In the genomic region with DNA sequence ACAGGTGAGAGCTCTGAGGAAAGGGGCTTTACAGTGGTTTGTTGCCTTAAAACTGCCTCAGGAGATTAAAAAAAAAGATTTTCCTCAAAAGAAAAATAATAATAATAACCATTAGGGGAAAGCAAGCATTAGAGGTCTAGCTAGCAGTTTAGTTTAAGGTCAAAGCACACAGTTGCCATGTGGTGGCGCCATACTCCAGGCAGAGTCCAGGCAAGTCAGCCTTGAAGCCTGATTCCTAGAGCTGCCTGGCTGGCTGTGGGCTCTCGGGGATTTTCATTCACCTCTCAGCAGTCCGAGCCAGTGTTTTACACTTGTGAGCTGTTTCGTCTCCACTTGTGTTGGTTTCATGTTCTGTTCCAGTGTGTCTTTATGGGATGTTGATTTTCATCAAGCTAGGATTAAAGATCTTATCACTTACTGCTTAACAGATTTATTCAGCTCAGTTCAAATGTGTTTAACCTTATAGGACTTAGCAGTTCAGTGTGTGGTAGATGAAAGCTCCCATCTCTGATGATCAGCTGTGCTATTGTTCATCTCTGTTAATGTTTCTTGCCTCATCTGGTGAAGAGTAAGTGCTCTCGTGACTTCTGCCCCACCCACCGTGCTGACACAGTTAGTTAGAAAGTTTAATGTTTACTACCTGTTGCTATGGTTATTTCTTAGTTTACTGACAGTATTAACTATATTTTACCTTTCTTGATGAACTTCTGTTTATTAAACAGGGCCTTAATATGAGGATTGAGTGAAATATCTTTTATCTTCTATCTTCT, we compare ENCODE assay signal across 10 mouse cellular contexts. TPM values are rescaled to one million over a fixed set of nuclear protein-coding genes. Genes with fewer than 3 reads are reported as not detected.
A peak's percentile ranks its signal among the peaks of the same experiment; 100 is the strongest.
DNase-seq lines count a peak whose midpoint lies in the region; ATAC-seq lines count a peak whose summit lies in the region.
"Had no signal": no experiment of that assay in that cellular context is flagged by ENCODE, and none has a peak within 500 bp of the region (broad histone marks: within the 10 kb centered on the region; RNA-seq: fewer than 3 reads in every experiment).

No protein-coding gene starts in this region.

- WGBS in kidney, embryonic 14.5 days: 60% methylated on average over 6 of the region's 6 CpGs
- 64% methylated on average over 6 of the region's 6 CpGs for WGBS in embryonic facial prominence, embryonic 11.5 days
- 66% methylated on average over 6 of the region's 6 CpGs for WGBS in liver, embryonic 13.5 days (ENCODE audit: insufficient replicate concordance)

- no peak overlapping the region for H3K4me3 ChIP-seq in kidney, embryonic 14.5 days (ENCODE audit: low read length)
- no peak overlapping the region for H3K4me3 ChIP-seq in embryonic facial prominence, embryonic 11.5 days (ENCODE audit: low read depth, low read length)
- H3K4me3 ChIP-seq in liver, embryonic 13.5 days (replicated peaks): no peak overlapping the region
- H3K4me3 ChIP-seq: erythroblast, embryonic 14.5 days; neural tube, embryonic 12.5 days had no signal

- H3K9me3 ChIP-seq in kidney, embryonic 14.5 days (ENCODE audit: control insufficient read depth, low read length): no peaks in the 10 kb centered on the region
- no peaks in the 10 kb centered on the region for H3K9me3 ChIP-seq in embryonic facial prominence, embryonic 11.5 days (replicated peaks; ENCODE audit: control insufficient read depth, low read length)
- no peaks in the 10 kb centered on the region for H3K9me3 ChIP-seq in liver, embryonic 13.5 days (replicated peaks)
- H3K9me3 ChIP-seq: neural tube, embryonic 12.5 days had no signal

- no peak for ATAC-seq in kidney, embryonic 14.5 days (ENCODE audit: low FRiP score, low TSS enrichment)
- ATAC-seq in embryonic facial prominence, embryonic 11.5 days (replicated peaks; ENCODE audit: insufficient number of reproducible peaks, low FRiP score, low TSS enrichment, low read depth): no peak
- ATAC-seq in inflammation-experienced regulatory T-cells, adult 6 months: peak; percentile 75
- ATAC-seq in liver, embryonic 13.5 days (ENCODE audit: low read depth): no peak

- H3K4me1 ChIP-seq in kidney, embryonic 14.5 days (ENCODE audit: control insufficient read depth, insufficient read depth, low read length): no peaks in the 10 kb centered on the region
- H3K4me1 ChIP-seq in embryonic facial prominence, embryonic 11.5 days (ENCODE audit: control insufficient read depth, insufficient read depth, low read length): no peaks in the 10 kb centered on the region
- 0 out of 2 replicates have a peak, but pooled peaks cover 5% of the 10 kb centered on the region for H3K4me1 ChIP-seq in liver, embryonic 13.5 days (replicated peaks)
- H3K4me1 ChIP-seq: neural tube, embryonic 12.5 days had no signal

- H3K27ac ChIP-seq in kidney, embryonic 14.5 days (ENCODE audit: low read depth, low read length): no peak overlapping the region
- no peak overlapping the region for H3K27ac ChIP-seq in embryonic facial prominence, embryonic 11.5 days (replicated peaks; ENCODE audit: low read depth, low read length)
- no peak overlapping the region for H3K27ac ChIP-seq in liver, embryonic 13.5 days
- H3K27ac ChIP-seq: neural tube, embryonic 12.5 days had no signal

- H3K9ac ChIP-seq in kidney, embryonic 14.5 days (ENCODE audit: low read depth, low read length): no peak overlapping the region
- H3K9ac ChIP-seq in embryonic facial prominence, embryonic 11.5 days (replicated peaks; ENCODE audit: low read length): no peak overlapping the region
- no peak overlapping the region for H3K9ac ChIP-seq in liver, embryonic 13.5 days
- H3K9ac ChIP-seq: neural tube, embryonic 12.5 days had no signal

- H3K36me3 ChIP-seq in kidney, embryonic 14.5 days (ENCODE audit: control insufficient read depth, insufficient read depth, low read length): peaks cover 97% of the 10 kb centered on the region
- H3K36me3 ChIP-seq in embryonic facial prominence, embryonic 11.5 days (replicated peaks; ENCODE audit: control insufficient read depth, insufficient read depth, low read depth, low read length): peaks cover 7% of the 10 kb centered on the region
- peaks cover 99% of the 10 kb centered on the region for H3K36me3 ChIP-seq in liver, embryonic 13.5 days

- DNase-seq in kidney, adult 11 months: peak; percentile 60
- peak; percentile 66 for DNase-seq in adrenal gland, adult 8-10 months
- DNase-seq in embryonic facial prominence, embryonic 11.5 days (ENCODE audit: low spot score): peak; percentile 66
- DNase-seq in liver, embryonic 13.5 days: peak; percentile 49
- DNase-seq in retina, postnatal 1 day: peak; percentile 76
- DNase-seq in thymus, postnatal 4 days: peak; percentile 76

- no peaks in the 10 kb centered on the region for H3K27me3 ChIP-seq in kidney, embryonic 14.5 days (ENCODE audit: control insufficient read depth, insufficient read depth, low read length)
- H3K27me3 ChIP-seq in embryonic facial prominence, embryonic 11.5 days (ENCODE audit: control insufficient read depth, insufficient read depth, low read length): no peaks in the 10 kb centered on the region
- H3K27me3 ChIP-seq in liver, embryonic 13.5 days: no peaks in the 10 kb centered on the region
- H3K27me3 ChIP-seq: neural tube, embryonic 12.5 days had no signal

- no peak overlapping the region for H3K4me2 ChIP-seq in kidney, embryonic 14.5 days (replicated peaks; ENCODE audit: low read depth, low read length)
- no peak overlapping the region for H3K4me2 ChIP-seq in embryonic facial prominence, embryonic 11.5 days (ENCODE audit: low read depth, low read length)
- no peak overlapping the region for H3K4me2 ChIP-seq in liver, embryonic 13.5 days
- H3K4me2 ChIP-seq: neural tube, embryonic 12.5 days had no signal

RNA-seq across cellular contexts. Expression of a gene that starts 21.1 kb away (rescaled TPM):
- 37.9 and 75.7 TPM in 2 replicates for polyA plus RNA-seq in kidney, embryonic 14.5 days (2014; fragmentation: Nextera tagmentation; extraction: Ambion mirVana)
- total RNA-seq in adrenal gland, adult 8-10 months (2022): 10 to 100 TPM; 37.4 to 52.6 (median 44.0) TPM
- polyA plus RNA-seq in embryonic facial prominence, embryonic 11.5 days (2014; fragmentation: Nextera tagmentation; extraction: Ambion mirVana): 82.7 and 88.1 TPM in 2 replicates
- 10 to 100 TPM; 37.7 to 42.2 (median 40.0) TPM for polyA plus RNA-seq in inflammation-experienced regulatory T-cells, adult 6 months (2017; shearing (Covaris generic))
- polyA plus RNA-seq in liver, embryonic 13.5 days (2015; fragmentation: Nextera tagmentation; extraction: Ambion mirVana): 29.3 and 35.6 TPM in 2 replicates

RNA-seq across cellular contexts. Expression of a gene that starts 33.0 kb away (rescaled TPM):
- polyA plus RNA-seq in kidney, embryonic 14.5 days (2014; fragmentation: Nextera tagmentation; extraction: Ambion mirVana): 596 and 1,074 TPM in 2 replicates
- 100 to 1,000 TPM; 727 to 811 (median 783) TPM for total RNA-seq in adrenal gland, adult 8-10 months (2022)
- polyA plus RNA-seq in embryonic facial prominence, embryonic 11.5 days (2014; fragmentation: Nextera tagmentation; extraction: Ambion mirVana): 1,788 and 1,988 TPM in 2 replicates
- polyA plus RNA-seq in inflammation-experienced regulatory T-cells, adult 6 months (2017; shearing (Covaris generic)): 1,000 to 10,000 TPM in 1 of 3 experiments, 100 to 1,000 TPM in 2; 799 to 1,002 (median 808) TPM
- polyA plus RNA-seq in liver, embryonic 13.5 days (2015; fragmentation: Nextera tagmentation; extraction: Ambion mirVana): 429 and 601 TPM in 2 replicates
